9 mouse cellular contexts compared by ENCODE assay signal in the genomic region with DNA sequence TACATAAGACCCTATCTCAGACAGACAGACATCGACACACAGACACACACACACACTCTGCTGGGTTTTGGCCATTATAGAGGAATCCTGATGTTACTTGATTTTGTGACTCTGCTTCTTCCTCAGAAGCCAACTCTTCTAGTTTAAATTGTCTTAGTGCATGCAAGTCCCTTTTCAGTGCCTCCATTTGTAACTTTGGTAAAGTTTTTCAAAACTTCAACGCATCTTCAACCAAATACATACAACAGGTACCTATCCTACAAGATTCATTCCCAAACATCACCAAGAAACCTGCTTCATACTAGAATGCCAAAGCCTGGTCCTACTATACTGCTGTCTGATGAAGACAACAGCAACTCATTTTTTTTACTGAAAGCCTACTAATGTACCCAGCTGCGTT. TPM values are rescaled to one million over a fixed set of nuclear protein-coding genes. Genes with fewer than 3 reads are reported as not detected.
A peak's percentile ranks its signal among the peaks of the same experiment; 100 is the strongest.
DNase-seq lines count a peak whose midpoint lies in the region; ATAC-seq and TF ChIP-seq lines count a peak whose summit lies in the region.
"Had no signal": no experiment of that assay in that cellular context is flagged by ENCODE, and none has a peak within 500 bp of the region (broad histone marks: within the 10 kb centered on the region; RNA-seq: fewer than 3 reads in every experiment).

No protein-coding gene starts in this region.

- intact Hi-C loops in left cerebral cortex, postnatal 10 days (cut with DNase I), result no loop called here

- H3K27ac ChIP-seq in heart, embryonic 12.5 days (ENCODE audit: poor library complexity, severe bottlenecking), result no peak overlapping the region
- no peak overlapping the region for H3K27ac ChIP-seq in hindbrain, embryonic 10.5 days
- H3K27ac ChIP-seq in midbrain, embryonic 10.5 days (replicated peaks), result no peak overlapping the region

- H3K9ac ChIP-seq in heart, embryonic 12.5 days, result peak overlapping the region; percentile 89

- TF ChIP-seq CTCF in E14TG2a.4 (conservative IDR thresholded peaks at IDR 0.05; ENCODE audit: low read length), result no peak

- peaks cover 18% of the 10 kb centered on the region for H3K4me1 ChIP-seq in heart, embryonic 12.5 days (replicated peaks)
- H3K4me1 ChIP-seq in E14TG2a.4 (replicated peaks; ENCODE audit: low read depth, low read length), result peaks cover 50% of the 10 kb centered on the region
- H3K4me1 ChIP-seq in hindbrain, embryonic 10.5 days (replicated peaks), result peaks cover 25% of the 10 kb centered on the region
- H3K4me1 ChIP-seq in midbrain, embryonic 10.5 days, result peaks cover 26% of the 10 kb centered on the region

- DNase-seq in heart, adult 9 months (ENCODE audit: low spot score in 2 of 2), result no peak
- no peak for DNase-seq in hindbrain, embryonic 10.5 days (ENCODE audit: low spot score)
- DNase-seq in midbrain, embryonic 10.5 days (ENCODE audit: low spot score), result no peak
- no peak for DNase-seq in cerebellum, postnatal 25 days
- DNase-seq in left cerebral cortex, postnatal 10 days (ENCODE audit: extremely low spot score in 1 of 2, low spot score in 2 of 2), result no peak
- DNase-seq in layer of hippocampus, adult 9-11 months, result no peak

- H3K27me3 ChIP-seq in heart, embryonic 12.5 days (replicated peaks), result no peaks in the 10 kb centered on the region
- no peaks in the 10 kb centered on the region for H3K27me3 ChIP-seq in E14TG2a.4 (ENCODE audit: insufficient read depth, low read length)
- no peaks in the 10 kb centered on the region for H3K27me3 ChIP-seq in hindbrain, embryonic 10.5 days (ENCODE audit: insufficient read depth, poor library complexity, severe bottlenecking)
- no peaks in the 10 kb centered on the region for H3K27me3 ChIP-seq in midbrain, embryonic 10.5 days (ENCODE audit: low read depth, poor library complexity, severe bottlenecking)

- no peaks in the 10 kb centered on the region for H3K9me3 ChIP-seq in heart, embryonic 12.5 days (replicated peaks)
- H3K9me3 ChIP-seq in E14TG2a.4 (ENCODE audit: low read length), result no peaks in the 10 kb centered on the region
- H3K9me3 ChIP-seq in hindbrain, embryonic 10.5 days, result no peaks in the 10 kb centered on the region
- no peaks in the 10 kb centered on the region for H3K9me3 ChIP-seq in midbrain, embryonic 10.5 days (replicated peaks)

- 74% methylated on average over 3 of the region's 3 CpGs for WGBS in heart, embryonic 12.5 days
- 88% methylated on average over 3 of the region's 3 CpGs for WGBS in hindbrain, embryonic 10.5 days
- WGBS in midbrain, embryonic 10.5 days, result 87% methylated on average over 3 of the region's 3 CpGs

- H3K4me3 ChIP-seq in heart, embryonic 12.5 days, result peak overlapping the region; percentile 94
- peak overlapping the region; percentile 98 for H3K4me3 ChIP-seq in E14TG2a.4 (replicated peaks; ENCODE audit: low read length)
- H3K4me3 ChIP-seq in hindbrain, embryonic 10.5 days, result peak overlapping the region; percentile 97
- H3K4me3 ChIP-seq in midbrain, embryonic 10.5 days, result peak overlapping the region; percentile 90

- H3K36me3 ChIP-seq in heart, embryonic 12.5 days, result peaks cover 15% of the 10 kb centered on the region
- peaks cover 39% of the 10 kb centered on the region for H3K36me3 ChIP-seq in E14TG2a.4 (ENCODE audit: insufficient read depth, low read length)
- H3K36me3 ChIP-seq in hindbrain, embryonic 10.5 days, result peaks cover 20% of the 10 kb centered on the region
- H3K36me3 ChIP-seq in midbrain, embryonic 10.5 days, result peaks cover 18% of the 10 kb centered on the region

- peak overlapping the region; percentile 92 for H3K4me2 ChIP-seq in heart, embryonic 12.5 days

- no peak for ATAC-seq in heart, embryonic 12.5 days (ENCODE audit: insufficient number of reproducible peaks, low FRiP score)

RNA-seq across cellular contexts. Expression of gene Cdc5l, which starts 1.5 kb away (rescaled TPM):
- 49.9 and 53.0 TPM in 2 replicates for polyA plus RNA-seq in heart, embryonic 12.5 days (2016; fragmentation: Nextera tagmentation; extraction: Ambion mirVana)
- polyA plus RNA-seq in hindbrain, embryonic 10.5 days (2016; fragmentation: Nextera tagmentation; extraction: Ambion mirVana), result 54.8 and 65.1 TPM in 2 replicates
- 67.9 and 68.3 TPM in 2 replicates for polyA plus RNA-seq in midbrain, embryonic 10.5 days (2016; fragmentation: Nextera tagmentation; extraction: Ambion mirVana)
- total RNA-seq in left cerebral cortex, postnatal 10 days (2021), result 10 to 100 TPM; 47.3 to 48.0 TPM

RNA-seq across cellular contexts. Expression of gene Spats1, which starts 43.2 kb away (rescaled TPM):
- 0.66 and 1.1 TPM in 2 replicates for polyA plus RNA-seq in heart, embryonic 12.5 days (2016; fragmentation: Nextera tagmentation; extraction: Ambion mirVana)
- 0.31 and 0.36 TPM in 2 replicates for polyA plus RNA-seq in hindbrain, embryonic 10.5 days (2016; fragmentation: Nextera tagmentation; extraction: Ambion mirVana)
- 0.42 and 0.71 TPM in 2 replicates for polyA plus RNA-seq in midbrain, embryonic 10.5 days (2016; fragmentation: Nextera tagmentation; extraction: Ambion mirVana)
- total RNA-seq in left cerebral cortex, postnatal 10 days (2021), result 1 to 10 TPM; 4.9 to 5.0 TPM
- polyA plus RNA-seq: large intestine, adult 2 months had no signal
